In the genomic region with DNA sequence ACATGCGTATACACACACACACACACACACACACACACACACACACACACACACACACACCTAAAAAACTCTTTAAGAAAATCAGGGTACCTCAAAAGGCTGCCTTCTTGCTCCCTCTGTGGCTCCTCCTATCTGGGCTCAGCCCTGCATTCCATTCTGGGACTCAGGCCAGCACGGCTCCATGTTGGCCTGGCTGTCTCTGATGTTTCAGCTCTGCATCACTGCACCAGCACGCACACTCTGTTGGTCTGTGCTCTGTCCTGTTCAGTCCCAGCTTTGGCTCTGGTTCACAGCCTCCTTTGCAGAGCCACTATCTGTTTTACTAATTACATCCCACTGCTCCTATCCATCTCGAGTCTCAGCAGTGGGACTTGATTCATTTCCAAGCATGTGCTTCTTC, we compare ENCODE assay signal across 8 mouse cellular contexts.
A peak's percentile ranks its signal among the peaks of the same experiment; 100 is the strongest.
DNase-seq lines count a peak whose midpoint lies in the region; ATAC-seq and TF ChIP-seq lines count a peak whose summit lies in the region.

No protein-coding gene starts in this region.

- no peaks in the 10 kb centered on the region for H3K27me3 ChIP-seq in intestine, postnatal 0 days (replicated peaks; ENCODE audit: control insufficient read depth, insufficient read depth, low read length)
- no peaks in the 10 kb centered on the region for H3K27me3 ChIP-seq in neural tube, embryonic 15.5 days (replicated peaks)

- peak; percentile 63 for DNase-seq in gastrocnemius, adult 2 months
- DNase-seq in gastrocnemius, adult 18-20 months (ENCODE audit: low spot score): no peak
- peak; percentile 32 for DNase-seq in 3134 (ENCODE audit: extremely low read depth, insufficient read length, low spot score)
- DNase-seq in cerebellum, postnatal 36 days: peak; percentile 26 to 40
- DNase-seq in left cerebral cortex, adult 8-10 months (ENCODE audit: low spot score in 2 of 2): no peak
- DNase-seq in layer of hippocampus, adult 18-20 months (ENCODE audit: low spot score in 2 of 2): no peak

- no peak overlapping the region for H3K4me3 ChIP-seq in gastrocnemius, adult 2 months
- H3K4me3 ChIP-seq in intestine, postnatal 0 days (ENCODE audit: low read depth, low read length): no peak overlapping the region
- H3K4me3 ChIP-seq in neural tube, embryonic 15.5 days (replicated peaks): no peak overlapping the region

- H3K4me1 ChIP-seq in intestine, postnatal 0 days (replicated peaks; ENCODE audit: control insufficient read depth, insufficient read depth, low read length): no peaks in the 10 kb centered on the region
- 0 out of 2 replicates have a peak, but pooled peaks cover 5% of the 10 kb centered on the region for H3K4me1 ChIP-seq in neural tube, embryonic 15.5 days

- WGBS in intestine, postnatal 0 days: 62% methylated on average over 4 of the region's 4 CpGs
- WGBS in neural tube, embryonic 15.5 days: 57% methylated on average over 4 of the region's 4 CpGs

- 0 out of 2 replicates have a peak, but pooled peaks have one; percentile 25 for ATAC-seq in intestine, postnatal 0 days
- peak; percentile 79 for ATAC-seq in neural tube, embryonic 15.5 days (ENCODE audit: low FRiP score)

- no peaks in the 10 kb centered on the region for H3K36me3 ChIP-seq in intestine, postnatal 0 days (ENCODE audit: control insufficient read depth, insufficient read depth)
- no peaks in the 10 kb centered on the region for H3K36me3 ChIP-seq in neural tube, embryonic 15.5 days

- intact Hi-C loops in gastrocnemius, adult 2 months (cut with DNase I): no loop called here

- no peaks in the 10 kb centered on the region for H3K9me3 ChIP-seq in intestine, postnatal 0 days (ENCODE audit: control insufficient read depth)
- no peaks in the 10 kb centered on the region for H3K9me3 ChIP-seq in neural tube, embryonic 15.5 days (replicated peaks)

- TF ChIP-seq CTCF in gastrocnemius, adult 2 months (IDR thresholded peaks at IDR 0.05): no peak
- TF ChIP-seq CTCF in intestine, postnatal 0 days (IDR thresholded peaks at IDR 0.05; ENCODE audit: low read depth): no peak

- no peak overlapping the region for H3K9ac ChIP-seq in intestine, postnatal 0 days (ENCODE audit: low read depth, low read length)
- no peak overlapping the region for H3K9ac ChIP-seq in neural tube, embryonic 15.5 days (replicated peaks)

- no peak overlapping the region for H3K27ac ChIP-seq in gastrocnemius, adult 2 months
- no peak overlapping the region for H3K27ac ChIP-seq in intestine, postnatal 0 days (ENCODE audit: low read depth, low read length)
- no peak overlapping the region for H3K27ac ChIP-seq in neural tube, embryonic 15.5 days (replicated peaks)

- H3K4me2 ChIP-seq in intestine, postnatal 0 days (replicated peaks; ENCODE audit: low read depth): no peak overlapping the region
- no peak overlapping the region for H3K4me2 ChIP-seq in neural tube, embryonic 15.5 days

Comparison
In these comparisons a context has a peak if more than half of its experiments do, and no peak if none do; other contexts are left out.
1. DNase-seq: peak in gastrocnemius, adult 2 months (single experiment), 3134 (single experiment) and cerebellum, postnatal 36 days (2 of 2); none in gastrocnemius, adult 18-20 months (single experiment), left cerebral cortex, adult 8-10 months (0 of 2) and layer of hippocampus, adult 18-20 months (0 of 2).